Mouse (Mus musculus) liver, postnatal 0 days (tissue): ENCODE data around the gene Gcn1l1.

Experiments used
- CTCF ChIP-seq: sonication (generic); IDR thresholded peaks from 2 replicates; pipeline ENCODE4 v1.5.1; 2016; ENCODE audit warnings: antibody characterized with exemption, low read depth
- EP300 ChIP-seq: IDR thresholded peaks from 2 replicates; pipeline ENCODE4 v1.6.1; 2016; ENCODE audit warnings: antibody characterized with exemption, low read depth, mild to moderate bottlenecking

- no peak for TF ChIP-seq CTCF
- TF ChIP-seq EP300 = no peak
Measured at GRCm38 (mm10) chr5:115635536-115635935, 70.5 kb downstream of the Gcn1l1 start.
